Mouse (Mus musculus) testis, adult 2 months (tissue): ENCODE data around the gene Rufy3.

Experiments
- CTCF ChIP-seq: fragments of 200-500 bp; IDR thresholded peaks from 2 replicates; pipeline ENCODE4 v1.5.1; 2012; ENCODE audit warnings: low read depth, mild to moderate bottlenecking, inconsistent platforms, low read length, moderate library complexity; ENCODE audit not compliant: control insufficient read depth, insufficient read depth, insufficient replicate concordance
- POLR2A ChIP-seq: fragments of 200-500 bp; IDR thresholded peaks from 2 replicates; pipeline ENCODE4 v1.6.1; 2012; ENCODE audit warnings: low read depth, mild to moderate bottlenecking, inconsistent platforms, low read length, moderate library complexity; ENCODE audit not compliant: control insufficient read depth

DNA sequence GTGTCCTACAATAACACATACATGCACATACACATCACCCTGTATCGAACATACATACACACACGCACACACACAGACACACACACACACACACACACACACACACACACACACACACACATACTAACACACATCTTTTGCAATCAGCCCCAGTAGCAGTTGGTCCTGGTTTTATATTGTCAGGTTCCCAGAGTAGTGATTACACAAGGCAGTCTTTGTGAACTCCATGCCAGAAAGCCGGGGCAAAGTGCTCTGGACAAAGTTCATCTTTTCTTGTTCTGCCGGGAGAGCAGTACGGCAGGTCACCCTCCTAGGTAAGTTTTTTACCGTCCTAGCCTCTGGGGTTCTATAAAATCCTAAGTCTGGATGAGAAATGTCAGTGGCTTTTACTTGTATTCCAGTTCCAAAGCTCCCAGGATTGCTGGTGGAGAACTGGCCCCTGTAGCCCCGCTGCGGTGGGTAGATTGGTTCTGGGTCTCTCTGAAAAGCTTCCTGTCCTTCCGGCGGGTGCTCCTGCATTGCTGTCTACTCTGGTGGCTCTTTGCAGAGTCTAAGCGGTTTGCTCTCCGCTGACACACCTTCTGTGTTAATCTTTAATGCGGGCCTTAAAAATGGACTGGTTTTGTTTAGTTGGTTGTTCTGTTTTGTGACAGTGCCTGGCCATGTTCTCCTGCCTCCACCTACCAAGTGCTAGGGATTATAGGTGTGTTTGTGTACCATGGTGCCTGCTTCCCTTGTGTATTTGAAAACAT is 28.8 kb downstream of the Rufy3 start:
- TF ChIP-seq POLR2A, result no peak
- TF ChIP-seq CTCF, result no peak
